Mouse (Mus musculus) monocyte, adult 2 months (primary cell): ENCODE measurements around the gene Cgas.
"Not testable (repeated sequence)": the region's sequence is repeated elsewhere in the genome, so short reads cannot be mapped to it uniquely, and the experiment has no call there.

Experiments
- DNase-seq, 2 experiments: peaks; one replicate each; pipeline ENCODE4 v3.0.0; 2022; ENCODE audit warnings: low spot score in 2 of 2, low read depth in 1 of 2

The Cgas gene

DNA sequence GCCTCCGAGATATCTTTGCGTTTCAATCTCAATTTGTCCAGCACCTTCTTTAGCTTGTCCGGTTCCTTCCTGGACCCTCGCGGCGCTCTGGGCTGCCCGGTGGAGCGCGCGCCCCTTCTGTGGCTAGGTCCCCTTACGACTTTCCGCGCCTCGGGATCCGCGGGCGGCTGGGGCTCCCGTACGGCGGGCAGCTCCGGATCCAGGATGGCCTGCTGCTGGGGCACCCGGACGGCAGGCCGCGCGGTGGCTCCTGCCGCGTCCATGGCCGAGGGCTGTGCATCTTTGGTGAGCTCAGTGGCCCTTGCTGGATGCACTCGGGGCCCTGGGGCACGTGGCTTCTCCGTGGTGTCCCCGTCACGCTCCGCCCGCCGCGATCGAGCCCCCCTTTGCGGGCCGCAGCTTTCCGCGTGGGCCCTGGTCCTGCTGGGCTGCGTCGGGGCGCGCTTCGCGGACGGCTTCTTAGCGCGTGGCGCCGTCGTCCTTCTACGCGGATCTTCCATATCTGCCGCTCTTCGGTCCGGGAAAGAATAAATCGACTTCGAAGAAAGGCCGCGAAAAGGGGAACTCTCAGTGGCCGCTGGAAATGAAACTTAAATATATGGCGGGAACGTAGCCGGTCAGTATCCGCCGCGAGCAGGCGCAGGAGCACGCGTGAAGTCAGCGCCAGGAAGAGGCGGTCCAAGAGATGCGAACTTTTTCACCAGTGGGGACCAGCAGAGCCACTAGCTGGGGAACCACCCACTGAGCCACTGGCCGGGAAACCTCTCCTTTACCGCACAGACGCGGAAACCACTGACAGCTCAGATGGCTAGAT lies at the start of gene Cgas:
TSS of gene Cgas (minus strand) at position 659 of the 814 bp plus-strand sequence.
- DNase-seq: peak; percentile 64 to 79

GRCm38 (mm10) chr9:78492254-78492653 lies 49.2 kb upstream of the Cgas start:
- DNase-seq: no peak

- DNase-seq: no peak
Observed at GRCm38 (mm10) chr9:78491169-78491568, 48.1 kb upstream of the Cgas start.

DNA sequence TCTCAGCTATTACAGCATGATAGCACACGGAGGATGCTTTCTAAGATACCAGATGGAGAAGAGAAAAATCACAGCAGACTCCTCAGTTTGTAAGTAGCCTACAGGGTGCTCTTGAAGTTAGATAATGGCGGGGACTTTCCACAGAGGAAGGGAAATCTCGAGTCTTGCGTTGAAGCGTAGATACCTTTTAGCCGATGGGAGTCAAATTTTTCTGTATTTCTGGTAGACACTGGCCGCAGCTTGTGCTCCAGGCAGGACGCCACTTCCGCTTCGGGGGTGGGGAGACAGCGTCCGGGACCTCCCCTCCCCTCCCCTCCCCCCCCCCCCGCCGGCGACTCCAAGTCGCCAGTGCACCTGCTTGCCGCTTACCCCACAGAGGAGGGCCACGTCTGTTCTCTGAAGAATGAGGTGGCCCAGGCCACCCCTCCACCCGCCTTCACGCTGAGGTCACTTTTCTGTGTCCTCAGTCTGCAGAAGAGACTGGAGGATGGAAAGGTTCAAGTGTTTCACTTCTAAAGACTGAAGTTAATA lies 45.9 kb upstream of the Cgas start, which contains the start of gene Eef1a1:
TSS of gene Eef1a1 (minus strand) at position 262 of the 531 bp plus-strand sequence.
- no peak for DNase-seq

- not testable (repeated sequence) for DNase-seq
Observed at GRCm38 (mm10) chr9:78488021-78488420, 45.0 kb upstream of the Cgas start.

GRCm38 (mm10) chr9:78484660-78485059 lies 41.6 kb upstream of the Cgas start:
- no peak for DNase-seq

DNA sequence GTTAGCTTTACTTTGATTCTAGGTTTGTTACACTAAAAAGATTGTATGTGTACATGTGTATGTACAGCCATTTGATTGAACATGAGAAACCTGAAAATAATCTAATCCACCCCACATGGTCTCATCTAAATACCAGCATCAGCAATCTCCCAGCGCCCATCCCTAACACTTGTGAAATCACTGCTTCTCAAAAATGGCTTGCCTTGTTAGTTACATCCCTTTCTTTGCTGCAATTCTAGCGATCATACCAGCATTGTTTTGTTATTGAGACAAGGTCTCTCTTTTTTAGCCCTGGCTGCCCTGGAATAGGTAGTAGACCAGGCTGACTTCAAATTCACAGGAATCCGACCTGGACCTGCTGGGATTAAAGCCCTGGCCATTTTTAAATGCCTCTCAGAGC lies 39.3 kb upstream of the Cgas start:
- DNase-seq: no peak

GRCm38 (mm10) chr9:78481423-78482331 lies 38.6 kb upstream of the Cgas start:
- DNase-seq: peak; percentile 79 to 92

GRCm38 (mm10) chr9:78480706-78481358 lies 37.8 kb upstream of the Cgas start:
- peak; percentile 51 to 76 for DNase-seq

DNA sequence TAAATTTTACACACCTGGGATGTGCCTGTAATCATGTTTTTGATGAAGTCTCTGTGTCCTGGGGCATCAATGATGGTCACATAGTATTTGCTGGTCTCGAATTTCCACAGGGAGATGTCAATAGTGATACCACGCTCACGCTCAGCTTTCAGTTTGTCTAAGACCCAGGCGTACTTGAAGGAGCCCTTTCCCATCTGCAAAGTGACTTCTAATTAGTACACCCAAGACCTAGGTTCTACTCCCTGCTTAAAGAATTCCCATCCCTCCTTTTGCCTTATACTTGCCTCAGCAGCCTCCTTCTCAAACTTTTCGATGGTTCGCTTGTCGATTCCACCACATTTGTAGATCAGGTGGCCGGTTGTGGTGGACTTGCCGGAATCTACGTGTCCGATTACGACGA lies 37.2 kb upstream of the Cgas start:
- not testable (repeated sequence) for DNase-seq

DNA sequence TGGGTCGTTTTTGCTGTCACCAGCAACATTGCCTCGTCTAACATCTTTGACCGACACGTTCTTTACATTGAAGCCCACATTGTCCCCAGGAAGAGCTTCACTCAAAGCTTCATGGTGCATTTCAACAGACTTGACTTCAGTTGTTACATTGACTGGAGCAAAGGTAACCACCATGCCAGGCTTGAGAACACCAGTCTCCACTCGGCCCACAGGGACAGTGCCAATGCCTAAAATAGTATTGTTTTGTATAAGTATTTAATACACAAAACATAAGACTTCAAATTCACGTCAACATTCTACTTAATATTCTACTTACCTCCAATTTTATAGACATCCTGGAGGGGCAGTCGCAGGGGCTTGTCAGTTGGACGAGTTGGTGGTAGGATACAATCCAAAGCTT lies 36.3 kb upstream of the Cgas start:
- not testable (repeated sequence) for DNase-seq

DNA sequence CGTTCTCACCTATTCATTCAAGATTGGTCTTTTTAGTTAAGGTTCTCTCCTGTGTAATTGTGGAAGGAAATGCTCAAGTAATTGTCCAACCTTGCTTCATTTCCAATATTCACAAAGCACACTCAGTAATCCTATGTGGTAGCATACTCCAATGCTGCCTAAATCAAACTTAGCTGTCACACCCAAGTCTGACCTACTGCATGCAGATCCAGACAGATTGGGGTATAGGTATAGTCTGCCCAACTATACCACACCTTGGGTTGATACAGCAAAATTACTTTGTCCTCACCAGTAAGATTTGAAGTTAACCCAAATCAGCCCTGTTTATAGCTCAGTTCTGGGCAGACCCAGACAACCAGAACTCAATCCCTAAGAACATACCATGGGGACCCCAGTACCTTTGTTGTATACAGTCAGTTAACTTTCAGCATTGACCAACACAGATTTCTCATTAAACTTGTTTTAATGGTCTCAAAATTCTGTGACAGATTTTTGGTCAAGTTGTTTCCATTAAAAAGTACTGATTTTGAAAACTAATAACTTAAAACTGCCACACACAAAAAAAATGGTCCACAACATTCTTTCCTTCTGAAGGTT lies 35.1 kb upstream of the Cgas start:
- not testable (repeated sequence) for DNase-seq

GRCm38 (mm10) chr9:78477021-78477551 lies 34.0 kb upstream of the Cgas start:
- no peak for DNase-seq

DNA sequence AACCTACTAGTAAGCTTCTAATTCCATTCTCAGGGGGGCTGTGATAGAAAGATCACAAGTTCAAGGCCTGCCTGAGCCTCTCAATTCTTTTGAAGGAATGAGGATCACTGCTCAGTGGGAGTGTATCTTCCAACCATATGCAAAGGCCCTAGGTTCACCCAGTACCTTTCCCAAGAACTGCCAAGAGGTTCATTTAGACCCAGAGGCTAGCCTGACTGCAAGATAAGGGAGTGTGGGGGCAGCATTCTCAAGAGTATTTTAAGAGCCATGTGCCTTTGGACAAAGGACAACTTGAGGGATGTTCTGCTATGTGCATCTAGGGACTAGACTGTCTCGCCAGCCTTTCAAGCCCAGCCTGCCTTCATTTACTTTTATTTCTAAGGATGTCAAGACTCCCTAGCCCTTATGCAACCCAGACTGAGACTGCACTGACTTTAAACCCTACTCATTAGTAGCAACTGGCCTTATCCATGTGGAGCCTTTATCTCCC lies 33.5 kb upstream of the Cgas start:
- no peak for DNase-seq

GRCm38 (mm10) chr9:78475873-78476272 lies 32.8 kb upstream of the Cgas start:
- no peak for DNase-seq

GRCm38 (mm10) chr9:78475383-78475780 lies 32.3 kb upstream of the Cgas start:
- no peak for DNase-seq

- no peak for DNase-seq
Observed at GRCm38 (mm10) chr9:78474771-78475382, 31.8 kb upstream of the Cgas start.

DNA sequence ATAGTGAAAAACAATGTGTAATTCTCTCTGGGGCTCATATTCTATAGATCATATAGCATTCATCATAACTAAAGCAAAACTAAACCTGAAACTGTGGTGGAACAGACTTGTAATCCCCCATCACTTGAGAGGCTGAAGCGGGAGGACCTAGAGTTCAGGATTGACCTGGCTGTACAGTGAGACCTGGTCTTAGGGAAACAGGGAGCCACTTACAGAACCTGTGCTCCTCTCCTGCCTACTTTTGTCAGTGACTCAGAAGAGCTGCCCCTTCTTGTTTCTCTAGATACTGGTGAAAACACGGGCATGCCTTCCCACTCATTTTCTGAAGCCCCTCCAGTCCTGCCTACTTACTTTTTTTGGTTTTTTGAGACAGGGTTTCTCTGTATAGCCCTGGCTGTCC lies 31.2 kb upstream of the Cgas start:
- no peak for DNase-seq

- no peak for DNase-seq
Observed at GRCm38 (mm10) chr9:78473588-78473987, 30.6 kb upstream of the Cgas start.

GRCm38 (mm10) chr9:78465725-78466124 lies 22.7 kb upstream of the Cgas start:
- no peak for DNase-seq
